9 mouse cellular contexts compared by ENCODE assay signal in genomic region chr8:21981664-21982337, GRCm38 (mm10). TPM values are rescaled to one million over a fixed set of nuclear protein-coding genes. Genes with fewer than 3 reads are reported as not detected.
DNase-seq lines count a peak whose midpoint lies in the region; ATAC-seq and TF ChIP-seq lines count a peak whose summit lies in the region.
"Had no signal": no experiment of that assay in that cellular context is flagged by ENCODE, and none has a peak within 500 bp of the region (broad histone marks: within the 10 kb centered on the region; RNA-seq: fewer than 3 reads in every experiment).

No protein-coding gene starts in this region.

- H3K4me2 ChIP-seq in intestine, postnatal 0 days (replicated peaks; ENCODE audit: low read depth): no peak overlapping the region
- H3K4me2 ChIP-seq in intestine, embryonic 15.5 days (replicated peaks): no peak overlapping the region
- no peak overlapping the region for H3K4me2 ChIP-seq in heart, embryonic 12.5 days

- H3K27ac ChIP-seq in intestine, postnatal 0 days (ENCODE audit: low read depth, low read length): no peak overlapping the region
- no peak overlapping the region for H3K27ac ChIP-seq in intestine, embryonic 15.5 days
- no peak overlapping the region for H3K27ac ChIP-seq in heart, embryonic 12.5 days (ENCODE audit: poor library complexity, severe bottlenecking)

- no peaks in the 10 kb centered on the region for H3K9me3 ChIP-seq in intestine, postnatal 0 days (ENCODE audit: control insufficient read depth)
- H3K9me3 ChIP-seq in intestine, embryonic 15.5 days: no peaks in the 10 kb centered on the region
- no peaks in the 10 kb centered on the region for H3K9me3 ChIP-seq in heart, embryonic 12.5 days (replicated peaks)

- 54% methylated on average over 8 of the region's 8 CpGs for WGBS in intestine, postnatal 0 days
- WGBS in intestine, embryonic 15.5 days: 60% methylated on average over 8 of the region's 8 CpGs
- 53% methylated on average over 8 of the region's 8 CpGs for WGBS in heart, embryonic 12.5 days

- no peak overlapping the region for H3K4me3 ChIP-seq in intestine, postnatal 0 days (ENCODE audit: low read depth, low read length)
- no peak overlapping the region for H3K4me3 ChIP-seq in intestine, embryonic 15.5 days (replicated peaks)
- H3K4me3 ChIP-seq in heart, embryonic 12.5 days: no peak overlapping the region

- TF ChIP-seq CTCF in intestine, postnatal 0 days (IDR thresholded peaks at IDR 0.05; ENCODE audit: low read depth): peak; percentile 49

- H3K27me3 ChIP-seq in intestine, postnatal 0 days (replicated peaks; ENCODE audit: control insufficient read depth, insufficient read depth, low read length): no peaks in the 10 kb centered on the region
- H3K27me3 ChIP-seq in intestine, embryonic 15.5 days (replicated peaks): no peaks in the 10 kb centered on the region
- no peaks in the 10 kb centered on the region for H3K27me3 ChIP-seq in heart, embryonic 12.5 days (replicated peaks)

- ATAC-seq in intestine, postnatal 0 days: no peak
- ATAC-seq in intestine, embryonic 15.5 days: no peak
- no peak for ATAC-seq in heart, embryonic 12.5 days (ENCODE audit: insufficient number of reproducible peaks, low FRiP score)

- H3K4me1 ChIP-seq in intestine, postnatal 0 days (replicated peaks; ENCODE audit: control insufficient read depth, insufficient read depth, low read length): no peaks in the 10 kb centered on the region
- no peaks in the 10 kb centered on the region for H3K4me1 ChIP-seq in intestine, embryonic 15.5 days (replicated peaks)
- H3K4me1 ChIP-seq in heart, embryonic 12.5 days (replicated peaks): no peaks in the 10 kb centered on the region

- H3K9ac ChIP-seq in intestine, postnatal 0 days (ENCODE audit: low read depth, low read length): no peak overlapping the region
- no peak overlapping the region for H3K9ac ChIP-seq in intestine, embryonic 15.5 days
- no peak overlapping the region for H3K9ac ChIP-seq in heart, embryonic 12.5 days

- peak; percentile 22 for DNase-seq in Muller cell, postnatal 12 days (ENCODE audit: inconsistent ontology term)
- peak; percentile 10 for DNase-seq in embryo, embryonic 9.5 days (ENCODE audit: extremely low spot score)
- DNase-seq in left cerebral cortex, adult 9 months (ENCODE audit: low spot score in 2 of 2): peak; percentile 3 to 48
- no peak for DNase-seq in natural killer cell, adult 2 months (ENCODE audit: low spot score in 2 of 2)
- no peak for DNase-seq in lung, postnatal 10 days

- no peaks in the 10 kb centered on the region for H3K36me3 ChIP-seq in intestine, postnatal 0 days (ENCODE audit: control insufficient read depth, insufficient read depth)
- no peaks in the 10 kb centered on the region for H3K36me3 ChIP-seq in intestine, embryonic 15.5 days
- no peaks in the 10 kb centered on the region for H3K36me3 ChIP-seq in heart, embryonic 12.5 days

RNA-seq across cellular contexts. Expression of gene Ccdc70, which starts 12.2 kb away (rescaled TPM):
- not detected in 2 replicates for polyA plus RNA-seq in intestine, postnatal 0 days (2015; fragmentation: Nextera tagmentation; extraction: Ambion mirVana)
- not detected in 2 replicates for polyA plus RNA-seq in intestine, embryonic 15.5 days (2015; fragmentation: Nextera tagmentation; extraction: Ambion mirVana)
- polyA plus RNA-seq in heart, embryonic 12.5 days (2016; fragmentation: Nextera tagmentation; extraction: Ambion mirVana): not detected in 2 replicates
- polyA plus RNA-seq: heart, embryonic 16.5 days had no signal

RNA-seq across cellular contexts. Expression of gene Fam90a1a, which starts 23.3 kb away (rescaled TPM):
- polyA plus RNA-seq in intestine, postnatal 0 days (2015; fragmentation: Nextera tagmentation; extraction: Ambion mirVana): not detected in 2 replicates
- not detected in 2 replicates for polyA plus RNA-seq in intestine, embryonic 15.5 days (2015; fragmentation: Nextera tagmentation; extraction: Ambion mirVana)
- polyA plus RNA-seq in heart, embryonic 12.5 days (2016; fragmentation: Nextera tagmentation; extraction: Ambion mirVana): not detected in 2 replicates
- polyA plus RNA-seq: heart, embryonic 16.5 days had no signal

RNA-seq across cellular contexts. Expression of gene Defb13, which starts 35.2 kb away (rescaled TPM):
- not detected in 2 replicates for polyA plus RNA-seq in intestine, postnatal 0 days (2015; fragmentation: Nextera tagmentation; extraction: Ambion mirVana)
- polyA plus RNA-seq in intestine, embryonic 15.5 days (2015; fragmentation: Nextera tagmentation; extraction: Ambion mirVana): not detected in 2 replicates
- polyA plus RNA-seq in heart, embryonic 12.5 days (2016; fragmentation: Nextera tagmentation; extraction: Ambion mirVana): not detected in 2 replicates
- polyA plus RNA-seq: heart, embryonic 16.5 days had no signal

RNA-seq across cellular contexts. Expression of gene Defb35, which starts 43.6 kb away (rescaled TPM):
- polyA plus RNA-seq in intestine, postnatal 0 days (2015; fragmentation: Nextera tagmentation; extraction: Ambion mirVana): not detected in 2 replicates
- not detected in 2 replicates for polyA plus RNA-seq in intestine, embryonic 15.5 days (2015; fragmentation: Nextera tagmentation; extraction: Ambion mirVana)
- not detected in 2 replicates for polyA plus RNA-seq in heart, embryonic 12.5 days (2016; fragmentation: Nextera tagmentation; extraction: Ambion mirVana)
- polyA plus RNA-seq: heart, embryonic 16.5 days had no signal

RNA-seq across cellular contexts. Expression of gene Defb15, which starts 49.3 kb away (rescaled TPM):
- polyA plus RNA-seq in intestine, postnatal 0 days (2015; fragmentation: Nextera tagmentation; extraction: Ambion mirVana): not detected in 2 replicates
- polyA plus RNA-seq in intestine, embryonic 15.5 days (2015; fragmentation: Nextera tagmentation; extraction: Ambion mirVana): not detected in 2 replicates
- polyA plus RNA-seq in heart, embryonic 12.5 days (2016; fragmentation: Nextera tagmentation; extraction: Ambion mirVana): not detected in 2 replicates
- polyA plus RNA-seq: heart, embryonic 16.5 days had no signal

Comparison
In these comparisons a context has a peak if more than half of its experiments do, and no peak if none do; other contexts are left out.
1. DNase-seq: peak in Muller cell, postnatal 12 days (single experiment), embryo, embryonic 9.5 days (single experiment) and left cerebral cortex, adult 9 months (2 of 2); none in natural killer cell, adult 2 months (0 of 2) and lung, postnatal 10 days (single experiment).